Mouse (Mus musculus): ENCODE measurements around the gene Ptgir. TPM values are rescaled to one million over a fixed set of nuclear protein-coding genes. Genes with fewer than 3 reads are reported as not detected.
"Not testable (repeated sequence)": the region's sequence is repeated elsewhere in the genome, so short reads cannot be mapped to it uniquely, and the experiment has no call there.

Gene Ptgir
- total RNA-seq, 2 experiments from 2014 or later: 0.67 to 0.79 TPM

GRCm38 (mm10) chr7:16949908-16950841 is 43.9 kb downstream of the Ptgir start:
- DNase-seq: peak; percentile 79
- Histone ChIP-seq H3K27ac (no peak overlapping the region), H3K4me3 (peak overlapping the region; percentile 47)
- peak; percentile 90 for TF ChIP-seq CTCF (IDR thresholded peaks at IDR 0.05)
- intact Hi-C loops (cut with DNase I): loop anchor here (1.0 kb wide), 2 partner anchors 18 to 52 kb away; no protein-coding TSS in a partner anchor

GRCm38 (mm10) chr7:16950861-16951635 is 44.8 kb downstream of the Ptgir start:
- Histone ChIP-seq H3K4me3 (no peak overlapping the region), H3K27ac (no peak overlapping the region)
- intact Hi-C loops (cut with DNase I): loop anchor here (1.0 kb wide), 4 partner anchors 19 to 115 kb away; no protein-coding TSS in a partner anchor
- TF ChIP-seq CTCF (IDR thresholded peaks at IDR 0.05): peak; percentile 89
- peak; percentile 79 for DNase-seq

GRCm38 (mm10) chr7:16953776-16954175 is 47.5 kb downstream of the Ptgir start:
- H3K27ac ChIP-seq; DNase-seq; H3K4me3 ChIP-seq; intact Hi-C loops (cut with DNase I): not testable (repeated sequence)

GRCm38 (mm10) chr7:16955712-16956111 is 49.4 kb downstream of the Ptgir start:
- no peak for TF ChIP-seq CTCF (IDR thresholded peaks at IDR 0.05)
- no peak overlapping the region for H3K4me3 ChIP-seq
- DNase-seq: no peak
- intact Hi-C loops (cut with DNase I): no loop called here
- no peak overlapping the region for H3K27ac ChIP-seq

GRCm38 (mm10) chr7:16956410-16957265 is 50.3 kb downstream of the Ptgir start:
- DNase-seq: no peak

GRCm38 (mm10) chr7:16959539-16960187 is 53.4 kb downstream of the Ptgir start, which contains the start of gene Pnmal1:
Gene Pnmal1 (plus strand): TSS chr7:16959679.
- DNase-seq: no peak
- TF ChIP-seq CTCF (IDR thresholded peaks at IDR 0.05): no peak
- Histone ChIP-seq H3K4me3 (no peak within 1 kb of the TSS), H3K27ac (no peak within 1 kb of the TSS)
- intact Hi-C loops (cut with DNase I): no loop called here

More at GRCm38 (mm10) chr7:16956410-16957265, 50.3 kb downstream of the Ptgir start:
- Histone ChIP-seq H3K27ac (0 out of 2 replicates have a peak overlapping the region, but pooled peaks have one; percentile 4), H3K4me3 (peak overlapping the region; percentile 11; the same call in 1 of the 2 replicates)
- no peak for TF ChIP-seq CTCF (IDR thresholded peaks at IDR 0.05)
- intact Hi-C loops (cut with DNase I): no loop called here

Other genes starting within 250 kb of the Ptgir start
- not detected for gene Ceacam15, start 230.8 kb upstream of the Ptgir start, total RNA-seq (2021)
- not detected for gene Ceacam9, start 184.6 kb upstream of the Ptgir start, total RNA-seq (2021)
- gene Ap2s1, start 168.1 kb upstream of the Ptgir start, total RNA-seq (2021): 10 to 100 TPM; 49.6 to 56.4 TPM
- 10 to 100 TPM; 11.0 to 14.6 TPM for gene Slc1a5, start 125.2 kb upstream of the Ptgir start, total RNA-seq (2021)
- gene Strn4, start 90.6 kb upstream of the Ptgir start, total RNA-seq (2021): 10 to 100 TPM; 16.2 to 16.6 TPM
- 10 to 100 TPM; 51.2 to 58.3 TPM for gene Fkrp, start 89.8 kb upstream of the Ptgir start, total RNA-seq (2021)
- gene Prkd2, start 63.6 kb upstream of the Ptgir start, total RNA-seq (2021): 1 to 10 TPM; 3.9 to 8.2 TPM
- gene Dact3, start 31.2 kb upstream of the Ptgir start, total RNA-seq (2021): 1 to 10 TPM in 1 of 2 experiments, under 1 TPM in 1; 0.99 to 1.7 TPM
- not detected for gene Gng8, start 14.7 kb upstream of the Ptgir start, total RNA-seq (2021)
- gene Calm3, start 17.6 kb downstream of the Ptgir start, total RNA-seq (2021): 100 to 1,000 TPM; 290 to 400 TPM
- under 1 TPM; 0.74 to 0.86 TPM for gene Pnmal2, start 38.2 kb downstream of the Ptgir start, total RNA-seq (2021)
- not detected for gene Pnmal1, start 53.2 kb downstream of the Ptgir start, total RNA-seq (2021)
- gene Gm42372, start 76.6 kb downstream of the Ptgir start, total RNA-seq (2021): not detected
- 1 to 10 TPM in 1 of 2 experiments, under 1 TPM in 1; 0.74 to 1.5 TPM for gene Ccdc8, start 86.2 kb downstream of the Ptgir start, total RNA-seq (2021)
- 10 to 100 TPM; 64.8 to 65.8 TPM for gene Ppp5c, start 121.4 kb downstream of the Ptgir start, total RNA-seq (2021)
- 1 to 10 TPM in 1 of 2 experiments, under 1 TPM in 1; 0.84 to 1.6 TPM for gene Hif3a, start 155.9 kb downstream of the Ptgir start, total RNA-seq (2021)
- under 1 TPM; 0.08 to 0.14 TPM for gene Psg16, start 167.6 kb downstream of the Ptgir start, total RNA-seq (2021)
- not detected for gene Ceacam3, start 243.8 kb downstream of the Ptgir start, total RNA-seq (2021)